Mouse (Mus musculus) kidney, embryonic 15.5 days (tissue): ENCODE measurements around the gene Ppp1r9b. TPM values are rescaled to one million over a fixed set of nuclear protein-coding genes. Genes with fewer than 3 reads are reported as not detected.

ENCODE experiments used
- ATAC-seq: fragments of 200-750 bp; cut with Nextera tagmentation; replicated peaks from 2 replicates; pipeline ENCODE4 v1.8.0; 2017; ENCODE audit warnings: moderate TSS enrichment; ENCODE audit not compliant: low FRiP score
- H3K27ac ChIP-seq: fragments of 300-500 bp; sonication (generic); 2 replicates; pipeline ENCODE4 v1.5.1; 2015; ENCODE audit warnings: mild to moderate bottlenecking, inconsistent platforms
- H3K27me3 ChIP-seq: fragments of 300-500 bp; sonication (generic); 2 replicates; pipeline ENCODE4 v1.6.1; 2015; ENCODE audit warnings: inconsistent platforms
- H3K36me3 ChIP-seq: fragments of 300-500 bp; sonication (generic); 2 replicates; pipeline ENCODE4 v1.6.1; 2015; ENCODE audit warnings: inconsistent platforms
- H3K4me1 ChIP-seq: fragments of 300-500 bp; sonication (generic); 2 replicates; pipeline ENCODE4 v1.6.1; 2015; ENCODE audit warnings: inconsistent platforms
- H3K4me2 ChIP-seq: fragments of 300-500 bp; sonication (generic); 2 replicates; pipeline ENCODE4 v1.6.1; 2015; ENCODE audit warnings: moderate library complexity, mild to moderate bottlenecking, inconsistent platforms
- H3K4me3 ChIP-seq: fragments of 300-500 bp; sonication (generic); replicated peaks from 2 replicates; pipeline ENCODE4 v1.5.1; 2015; ENCODE audit warnings: mild to moderate bottlenecking, inconsistent platforms
- H3K9ac ChIP-seq: fragments of 300-500 bp; sonication (generic); 2 replicates; pipeline ENCODE4 v1.6.1; 2015; ENCODE audit warnings: mild to moderate bottlenecking, inconsistent platforms
- H3K9me3 ChIP-seq: fragments of 300-500 bp; sonication (generic); replicated peaks from 2 replicates; pipeline ENCODE4 v1.6.1; 2016; ENCODE audit warnings: inconsistent platforms
- WGBS: fragments of 180-500 bp; shearing (Covaris S2); methylation state at CpG from one replicate; pipeline ENCODE4 v1.1.7; 2015; ENCODE audit warnings: mixed read lengths; 5-methylcytosine and 5-hydroxymethylcytosine counted together
- polyA plus RNA-seq: library from polyadenylated mRNA; unstranded; fragments of >200 nt; fragmentation: Nextera tagmentation; extraction: Ambion mirVana; gene quantifications from 2 replicates; pipeline ENCODE4 v1.2.1, GENCODE M21; 2015

The Ppp1r9b gene
- 10.0 and 10.6 TPM in 2 replicates for polyA plus RNA-seq

GRCm38 (mm10) chr11:94990749-94991577 lies at the start of gene Ppp1r9b:
Gene Ppp1r9b, plus strand, starts transcription at chr11:94991035.
- Histone ChIP-seq H3K9ac (peak within 1 kb of the TSS; percentile 86), H3K27me3 (no peaks in the 10 kb centered on the region), H3K9me3 (no peaks in the 10 kb centered on the region), H3K36me3 (peaks cover 10% of the 10 kb centered on the region; the same call in 1 of the 2 replicates), H3K27ac (peak within 1 kb of the TSS; percentile 96), H3K4me2 (peak within 1 kb of the TSS; percentile 98), H3K4me3 (peak within 1 kb of the TSS; percentile 88), H3K4me1 (peaks cover 84% of the 10 kb centered on the region)
- ATAC-seq, result peak; percentile 80
- WGBS, result under 1% methylated on average over 66 of the region's 69 CpGs

- no peak overlapping the region for H3K4me2 ChIP-seq
- no peak overlapping the region for H3K9ac ChIP-seq
- peaks cover 33% of the 10 kb centered on the region for H3K4me1 ChIP-seq
- H3K27me3 ChIP-seq, result peaks cover 29% of the 10 kb centered on the region
- WGBS, result 49% methylated on average over 9 of the region's 9 CpGs
- ATAC-seq, result no peak
- H3K9me3 ChIP-seq, result no peaks in the 10 kb centered on the region
- peaks cover 61% of the 10 kb centered on the region for H3K36me3 ChIP-seq
- H3K27ac ChIP-seq, result peak overlapping the region; percentile 70
- no peak overlapping the region for H3K4me3 ChIP-seq
These were observed 49.7 kb upstream of the Ppp1r9b start for GRCm38 (mm10) chr11:94941121-94941520.

- no peak overlapping the region for H3K4me2 ChIP-seq
- H3K27ac ChIP-seq, result peak overlapping the region; percentile 70
- H3K4me3 ChIP-seq, result no peak overlapping the region
- peaks cover 27% of the 10 kb centered on the region for H3K4me1 ChIP-seq
- H3K9ac ChIP-seq, result no peak overlapping the region
- no peak for ATAC-seq
- H3K9me3 ChIP-seq, result no peaks in the 10 kb centered on the region
- H3K27me3 ChIP-seq, result peaks cover 25% of the 10 kb centered on the region
- H3K36me3 ChIP-seq, result peaks cover 67% of the 10 kb centered on the region
- WGBS, result 80% methylated on average over 8 of the region's 8 CpGs
These were observed 49.1 kb upstream of the Ppp1r9b start for GRCm38 (mm10) chr11:94941776-94942175.

- H3K36me3 ChIP-seq, result peaks cover 70% of the 10 kb centered on the region
- peaks cover 22% of the 10 kb centered on the region for H3K4me1 ChIP-seq
- peaks cover 23% of the 10 kb centered on the region for H3K27me3 ChIP-seq
- no peaks in the 10 kb centered on the region for H3K9me3 ChIP-seq
- no peak overlapping the region for H3K9ac ChIP-seq
- WGBS, result 56% methylated on average over 13 of the region's 13 CpGs
- no peak for ATAC-seq
- no peak overlapping the region for H3K4me3 ChIP-seq
- H3K27ac ChIP-seq, result peak overlapping the region; percentile 70
- H3K4me2 ChIP-seq, result no peak overlapping the region
These were observed 48.4 kb upstream of the Ppp1r9b start for GRCm38 (mm10) chr11:94942282-94943023.

GRCm38 (mm10) chr11:94943054-94943453 lies 47.8 kb upstream of the Ppp1r9b start:
- no peak overlapping the region for H3K9ac ChIP-seq
- H3K4me3 ChIP-seq, result no peak overlapping the region
- no peak overlapping the region for H3K4me2 ChIP-seq
- peaks cover 16% of the 10 kb centered on the region for H3K4me1 ChIP-seq
- WGBS, result 75% methylated on average over 15 of the region's 15 CpGs
- no peak for ATAC-seq
- no peaks in the 10 kb centered on the region for H3K9me3 ChIP-seq
- H3K36me3 ChIP-seq, result peaks cover 76% of the 10 kb centered on the region
- peaks cover 17% of the 10 kb centered on the region for H3K27me3 ChIP-seq
- H3K27ac ChIP-seq, result peak overlapping the region; percentile 70

GRCm38 (mm10) chr11:94944295-94944694 lies 46.5 kb upstream of the Ppp1r9b start:
- WGBS, result 17% methylated on average over 8 of the region's 8 CpGs

GRCm38 (mm10) chr11:94945236-94945635 lies 45.6 kb upstream of the Ppp1r9b start:
- H3K4me3 ChIP-seq, result no peak overlapping the region
- no peak for ATAC-seq
- WGBS, result 86% methylated on average over 12 of the region's 12 CpGs
- no peaks in the 10 kb centered on the region for H3K9me3 ChIP-seq
- H3K4me1 ChIP-seq, result peaks cover 6% of the 10 kb centered on the region; the same call in 1 of the 2 replicates
- peaks cover 84% of the 10 kb centered on the region for H3K36me3 ChIP-seq
- H3K27me3 ChIP-seq, result no peaks in the 10 kb centered on the region
- H3K9ac ChIP-seq, result no peak overlapping the region
- H3K27ac ChIP-seq, result peak overlapping the region; percentile 70
- no peak overlapping the region for H3K4me2 ChIP-seq

More at GRCm38 (mm10) chr11:94944295-94944694, 46.5 kb upstream of the Ppp1r9b start:
- peaks cover 83% of the 10 kb centered on the region for H3K36me3 ChIP-seq
- H3K4me2 ChIP-seq, result no peak overlapping the region
- H3K9me3 ChIP-seq, result no peaks in the 10 kb centered on the region
- H3K27me3 ChIP-seq, result peaks cover 7% of the 10 kb centered on the region
- peak overlapping the region; percentile 70 for H3K27ac ChIP-seq
- ATAC-seq, result no peak
- H3K9ac ChIP-seq, result no peak overlapping the region
- H3K4me3 ChIP-seq, result no peak overlapping the region
- H3K4me1 ChIP-seq, result peaks cover 6% of the 10 kb centered on the region; the same call in 1 of the 2 replicates

- Histone ChIP-seq H3K4me1 (peaks cover 5% of the 10 kb centered on the region), H3K4me2 (no peak overlapping the region), H3K4me3 (no peak overlapping the region), H3K27me3 (no peaks in the 10 kb centered on the region), H3K9ac (no peak overlapping the region), H3K27ac (no peak overlapping the region), H3K36me3 (peaks cover 41% of the 10 kb centered on the region), H3K9me3 (no peaks in the 10 kb centered on the region)
- WGBS, result 5% methylated on average over 6 of the region's 6 CpGs
- ATAC-seq, result no peak
These were observed 38.7 kb upstream of the Ppp1r9b start for GRCm38 (mm10) chr11:94952169-94952568.

GRCm38 (mm10) chr11:94955103-94955502 lies 35.7 kb upstream of the Ppp1r9b start:
- H3K4me3 ChIP-seq, result no peak overlapping the region
- H3K27ac ChIP-seq, result no peak overlapping the region
- H3K4me1 ChIP-seq, result peaks cover 19% of the 10 kb centered on the region
- no peaks in the 10 kb centered on the region for H3K27me3 ChIP-seq
- H3K36me3 ChIP-seq, result peaks cover 17% of the 10 kb centered on the region
- H3K9me3 ChIP-seq, result no peaks in the 10 kb centered on the region
- H3K4me2 ChIP-seq, result no peak overlapping the region
- no peak for ATAC-seq
- 83% methylated on average over 9 of the region's 9 CpGs for WGBS
- H3K9ac ChIP-seq, result no peak overlapping the region

- H3K4me3 ChIP-seq, result no peak overlapping the region
- peak overlapping the region; percentile 59 for H3K27ac ChIP-seq
- ATAC-seq, result no peak
- no peak overlapping the region for H3K4me2 ChIP-seq
- H3K36me3 ChIP-seq, result no peaks in the 10 kb centered on the region
- H3K9ac ChIP-seq, result no peak overlapping the region
- H3K27me3 ChIP-seq, result no peaks in the 10 kb centered on the region
- peaks cover 15% of the 10 kb centered on the region for H3K4me1 ChIP-seq
- H3K9me3 ChIP-seq, result no peaks in the 10 kb centered on the region
- WGBS, result 86% methylated on average over 9 of the region's 9 CpGs
These were observed 33.2 kb upstream of the Ppp1r9b start for GRCm38 (mm10) chr11:94957693-94958064.

- Histone ChIP-seq H3K9ac (no peak overlapping the region), H3K27ac (peak overlapping the region; percentile 59), H3K4me2 (no peak overlapping the region), H3K4me3 (no peak overlapping the region), H3K9me3 (no peaks in the 10 kb centered on the region), H3K27me3 (no peaks in the 10 kb centered on the region), H3K4me1 (peaks cover 20% of the 10 kb centered on the region), H3K36me3 (no peaks in the 10 kb centered on the region)
- whole genome bisulfite sequencing, result 12% methylated on average over 8 of the region's 8 CpGs
- peak; percentile 77 for ATAC-seq
These were observed 32.6 kb upstream of the Ppp1r9b start for GRCm38 (mm10) chr11:94958065-94958858.
